Mouse (Mus musculus) gonadal fat pad, adult 2 months (tissue): ENCODE data around the gene Ten1. TPM values are rescaled to one million over a fixed set of nuclear protein-coding genes. Genes with fewer than 3 reads are reported as not detected.

ENCODE experiments used
- DNase-seq: peaks from one replicate; pipeline ENCODE4 v3.0.0-alpha.2; 2012; ENCODE audit warnings: low read depth
- polyA plus RNA-seq: library from polyadenylated mRNA; depleted of rRNA; stranded (reverse); fragments of >200 nt; gene quantifications from 2 replicates; pipeline ENCODE4 v1.2.3, GENCODE M21; 2012

Ten1 gene
- polyA plus RNA-seq, 1 experiment: 49.9 TPM

DNA sequence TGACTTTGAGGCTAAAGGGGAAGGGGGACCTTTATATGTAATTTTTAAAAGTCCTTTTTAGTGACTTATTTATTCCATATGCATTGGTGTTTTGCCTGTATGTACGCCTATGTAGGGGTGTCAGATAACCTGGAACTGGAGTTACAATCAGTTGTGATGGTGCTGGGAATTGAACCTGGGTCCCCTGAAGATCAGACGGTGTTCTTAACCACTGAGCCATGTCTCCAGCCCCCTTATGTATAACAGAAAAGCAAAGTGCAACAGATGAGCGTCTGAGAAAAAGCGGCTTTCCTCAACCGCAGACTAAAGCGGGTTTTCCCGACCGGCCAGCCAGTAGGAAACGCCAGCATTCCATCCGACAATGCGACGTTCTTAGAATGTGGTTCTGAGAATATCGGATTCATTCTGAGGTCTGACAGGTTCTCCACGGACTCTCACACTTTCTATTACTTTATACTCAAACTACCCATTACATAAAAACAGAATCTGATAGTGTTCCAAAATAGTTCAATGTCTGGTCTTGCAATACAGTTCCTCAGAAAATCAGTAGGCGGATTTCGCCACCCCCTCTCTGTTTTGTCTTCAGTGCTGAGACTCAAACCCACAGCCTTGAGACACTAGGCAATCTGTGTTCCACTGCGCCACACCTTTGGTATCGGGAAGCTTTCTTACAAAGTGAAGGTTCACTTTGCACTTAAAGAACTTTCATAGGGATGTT, 1.6 kb upstream of the Ten1 start:
- no peak for DNase-seq

DNA sequence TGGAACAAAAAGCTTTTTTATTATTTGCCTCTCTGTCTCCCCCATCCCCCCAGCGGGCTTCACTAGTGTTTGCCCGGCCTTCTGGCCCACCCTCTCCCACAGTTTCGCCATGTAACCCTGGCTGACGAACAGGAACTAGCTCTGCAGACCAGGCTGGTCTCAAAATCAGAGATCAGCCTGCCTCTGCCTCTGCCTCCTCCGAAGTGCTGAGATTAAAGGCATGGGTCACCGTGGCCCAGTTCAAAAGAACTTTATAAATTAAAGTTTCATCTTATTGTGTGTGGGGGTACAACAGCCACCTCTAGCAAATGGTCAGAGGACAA, 1.1 kb upstream of the Ten1 start:
- no peak for DNase-seq

DNA sequence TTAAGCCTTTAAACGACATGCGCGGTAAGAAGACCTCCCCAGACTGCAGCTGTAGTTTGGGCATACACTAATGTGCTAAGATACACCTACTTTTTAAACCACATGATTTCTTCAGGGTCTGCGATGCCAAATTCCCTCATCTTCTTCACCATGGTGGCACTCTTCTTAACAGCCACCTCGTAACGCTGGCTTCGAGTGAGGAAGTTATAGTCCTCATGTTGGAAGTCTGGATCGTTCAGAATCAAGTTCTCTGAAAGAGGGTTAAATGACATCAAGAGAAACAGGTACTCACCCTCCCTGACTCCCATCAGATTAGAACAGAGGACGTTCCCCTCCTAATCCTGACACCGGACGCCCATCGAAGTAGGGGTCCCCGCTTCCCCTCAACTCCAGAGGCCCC, 523 bp upstream of the Ten1 start:
- no peak for DNase-seq

DNA sequence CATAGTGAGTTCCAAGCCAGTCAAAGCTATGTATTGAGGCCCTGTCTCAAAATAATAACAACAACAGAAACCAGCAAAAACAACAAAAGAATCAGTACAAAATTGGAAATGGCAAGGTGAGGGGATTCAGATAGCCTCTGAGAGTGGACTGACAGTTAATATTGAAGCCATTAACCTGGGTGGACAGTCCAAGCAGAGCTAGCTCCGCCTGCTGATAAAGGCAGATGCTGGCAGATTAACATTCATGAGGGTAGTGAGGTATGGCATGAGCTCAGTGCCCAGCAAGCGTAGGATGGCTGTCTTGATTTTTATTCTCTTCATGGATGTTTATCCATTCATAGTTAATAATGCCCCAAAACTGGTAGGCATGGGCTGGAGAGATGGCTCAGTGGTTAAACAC, 2.5 kb downstream of the Ten1 start:
- no peak for DNase-seq

DNA sequence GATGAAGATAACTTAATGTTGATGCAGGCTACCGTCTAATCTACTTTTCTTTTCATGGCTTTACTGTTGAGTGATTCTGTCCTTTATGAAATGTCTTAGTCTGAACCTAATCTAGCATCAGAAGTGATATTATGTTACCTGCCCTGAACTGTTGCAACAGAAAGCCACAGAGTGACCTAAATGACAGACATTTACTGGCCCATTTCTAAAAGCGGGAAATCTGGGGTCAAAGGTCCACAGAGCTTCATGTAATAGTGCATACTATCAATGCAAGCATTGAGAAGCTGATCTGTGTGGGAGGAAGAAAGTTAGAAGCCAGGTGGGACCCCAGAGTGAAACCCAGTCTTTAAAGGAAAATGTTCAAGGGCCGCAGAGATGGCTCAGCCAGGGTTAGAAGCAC, 4.5 kb downstream of the Ten1 start:
- DNase-seq: no peak

DNA sequence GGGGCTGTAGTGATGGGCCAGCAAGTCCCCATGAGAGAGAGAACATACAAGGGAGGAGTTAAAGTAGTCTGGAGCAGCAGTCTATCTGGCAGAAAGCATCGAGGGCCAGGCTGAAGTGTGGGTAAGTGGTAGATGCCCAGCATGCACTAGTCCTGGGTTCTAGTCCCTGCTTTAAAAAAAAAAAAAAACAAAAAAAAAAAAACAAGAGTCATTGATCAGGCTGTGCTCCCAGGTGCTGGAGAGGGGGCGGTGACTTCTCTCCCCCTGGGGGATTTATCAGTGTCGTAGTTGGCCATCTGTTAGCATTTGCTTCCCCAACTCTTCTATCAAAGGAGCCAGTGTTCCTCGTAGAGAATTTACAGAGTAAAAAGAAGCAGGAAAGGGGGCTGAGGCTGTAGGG, 8.0 kb downstream of the Ten1 start:
- no peak for DNase-seq

DNA sequence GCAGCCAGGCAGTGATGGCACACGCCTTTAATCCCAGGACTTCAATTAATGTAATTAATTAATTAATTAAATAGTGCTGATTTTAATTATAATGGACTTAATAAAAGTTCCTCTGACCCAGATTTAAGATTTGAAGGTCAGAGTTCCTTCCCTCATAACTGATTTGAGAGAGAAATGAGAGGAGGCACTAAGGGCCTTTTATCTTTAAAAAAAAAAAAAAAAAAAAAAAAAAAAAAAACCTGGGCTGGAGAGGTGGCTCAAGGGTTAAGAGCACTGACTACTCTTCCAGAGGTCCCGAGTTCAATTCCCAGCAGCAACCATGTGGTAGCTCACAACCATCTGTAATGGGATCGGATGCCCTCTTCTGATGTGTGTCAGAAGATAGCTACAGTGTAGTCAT, 10.0 kb downstream of the Ten1 start:
- no peak for DNase-seq

DNA sequence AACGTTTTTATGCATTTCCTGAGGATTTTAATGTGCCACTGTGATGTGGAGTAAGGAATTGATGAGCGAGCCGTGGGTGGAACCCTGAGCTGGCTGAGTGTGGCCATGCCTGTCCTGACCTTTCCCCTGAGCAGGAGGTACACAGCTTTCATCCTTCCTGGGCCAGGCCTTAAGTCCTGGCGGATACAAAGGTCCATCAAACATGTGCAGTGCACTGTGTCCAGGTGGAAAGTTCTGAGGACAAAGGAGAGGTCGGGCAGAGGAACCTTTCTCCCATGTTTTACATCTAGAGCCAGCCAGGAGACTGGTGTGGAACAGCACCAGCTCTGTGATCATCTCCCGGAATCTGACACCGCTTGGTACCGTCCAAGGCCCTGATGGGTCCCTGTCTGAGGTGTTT, 10.6 kb downstream of the Ten1 start:
- no peak for DNase-seq

DNA sequence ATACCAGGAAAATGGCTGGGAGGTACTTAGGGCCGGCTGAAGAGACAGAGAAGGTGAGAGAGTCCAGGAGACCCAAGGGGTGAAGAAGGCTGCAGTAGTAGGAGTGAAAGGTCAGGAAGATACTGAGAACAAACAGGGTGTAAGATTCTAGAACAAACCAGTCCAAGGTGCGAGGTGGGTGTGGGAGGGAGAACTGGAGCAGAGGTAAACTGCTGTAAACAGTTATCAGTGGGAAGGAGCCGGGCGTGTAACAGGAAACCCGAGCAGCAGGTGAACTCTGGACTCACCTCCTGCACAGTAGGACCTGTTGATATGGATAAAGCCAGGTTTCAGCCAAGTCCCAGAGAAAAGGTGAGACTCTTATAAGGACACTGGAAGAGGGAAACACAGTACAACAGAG, 12.0 kb downstream of the Ten1 start:
- no peak for DNase-seq

DNA sequence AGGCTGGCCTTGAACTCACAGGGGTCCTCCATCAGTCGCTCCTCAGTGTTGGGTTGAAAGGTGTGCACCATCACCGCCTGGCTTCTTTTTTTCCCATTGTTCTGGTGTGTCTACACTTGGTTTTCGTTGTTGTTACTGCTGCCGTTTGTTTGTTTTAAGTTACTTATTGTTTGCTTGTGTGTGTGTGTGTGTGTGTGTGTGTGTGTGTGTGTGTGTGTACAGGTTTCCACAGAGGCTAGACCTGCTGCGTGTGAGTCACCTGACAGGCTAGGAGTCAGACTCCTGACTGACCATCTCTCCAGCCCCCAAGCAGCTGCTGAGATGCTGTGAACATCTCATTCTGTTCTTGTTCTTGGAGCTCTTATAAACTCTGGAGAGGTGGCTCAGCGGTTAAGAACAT, 14.2 kb downstream of the Ten1 start:
- no peak for DNase-seq

DNA sequence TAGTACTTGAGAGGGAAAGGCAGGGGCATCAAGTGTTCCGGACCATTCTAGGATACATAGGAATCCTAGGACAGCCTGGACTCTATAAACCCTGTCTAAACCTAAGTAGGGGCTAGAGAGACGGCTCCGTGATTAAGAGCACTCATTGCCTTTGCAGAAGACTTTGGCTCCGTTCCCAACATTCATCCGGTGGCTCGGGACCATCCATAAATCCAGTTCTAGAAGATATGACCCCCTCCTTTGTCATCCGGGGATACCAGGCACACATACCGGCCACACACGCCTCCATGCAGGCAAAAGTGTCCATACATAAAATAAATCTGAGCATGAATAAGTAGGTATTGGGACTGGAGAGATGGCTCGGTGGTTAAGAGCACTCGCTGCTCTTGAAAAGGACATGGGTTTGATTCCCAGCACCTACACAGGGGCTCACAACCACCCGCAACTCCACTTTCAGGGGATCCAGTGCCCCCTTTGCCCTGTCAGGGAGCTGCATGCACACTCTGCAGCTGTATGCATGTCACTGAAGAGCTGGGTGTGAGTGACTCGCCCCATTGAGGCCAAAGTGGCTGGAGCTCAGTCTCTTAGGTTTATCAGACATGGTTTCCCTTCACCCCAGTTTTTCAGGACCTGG, 15.3 kb downstream of the Ten1 start:
- no peak for DNase-seq

DNA sequence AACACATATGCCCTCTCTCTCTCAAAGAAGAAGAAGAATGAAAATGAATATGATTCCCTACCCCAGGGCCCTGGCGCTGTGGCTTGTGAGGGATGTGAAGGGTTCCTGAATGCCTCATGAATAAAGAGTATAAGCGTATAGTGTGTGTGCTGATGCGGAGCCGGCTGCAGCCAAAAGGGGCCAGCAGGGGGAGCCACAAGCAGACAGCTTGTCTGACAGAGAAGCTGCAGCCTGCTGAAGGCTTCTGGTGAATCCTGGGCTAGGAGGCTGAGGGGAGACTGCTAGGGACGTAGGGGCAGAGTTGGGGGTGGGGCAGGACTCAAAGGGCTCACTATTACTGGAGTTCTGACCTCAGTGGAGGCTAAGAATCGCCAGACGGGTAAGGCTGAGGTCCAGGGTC, 16.5 kb downstream of the Ten1 start:
- no peak for DNase-seq

DNA sequence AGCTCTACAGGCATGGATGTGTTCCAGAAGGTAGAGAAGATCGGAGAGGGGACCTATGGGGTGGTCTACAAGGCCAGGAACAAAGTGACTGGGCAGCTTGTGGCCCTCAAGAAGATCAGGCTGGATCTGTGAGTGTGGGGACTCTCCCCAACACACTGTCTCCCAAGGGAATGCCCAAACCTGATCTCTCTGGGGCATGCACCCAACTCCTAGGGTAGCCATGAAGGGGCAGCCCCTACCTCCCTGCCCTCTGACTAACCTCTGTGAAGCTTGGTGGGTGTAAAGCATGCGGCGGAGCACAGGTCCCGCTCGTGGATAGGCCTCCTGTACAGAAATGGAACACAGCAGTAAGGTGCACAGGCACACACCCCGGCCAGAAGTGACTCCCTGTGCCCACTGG, 17.3 kb downstream of the Ten1 start:
- DNase-seq: no peak

DNA sequence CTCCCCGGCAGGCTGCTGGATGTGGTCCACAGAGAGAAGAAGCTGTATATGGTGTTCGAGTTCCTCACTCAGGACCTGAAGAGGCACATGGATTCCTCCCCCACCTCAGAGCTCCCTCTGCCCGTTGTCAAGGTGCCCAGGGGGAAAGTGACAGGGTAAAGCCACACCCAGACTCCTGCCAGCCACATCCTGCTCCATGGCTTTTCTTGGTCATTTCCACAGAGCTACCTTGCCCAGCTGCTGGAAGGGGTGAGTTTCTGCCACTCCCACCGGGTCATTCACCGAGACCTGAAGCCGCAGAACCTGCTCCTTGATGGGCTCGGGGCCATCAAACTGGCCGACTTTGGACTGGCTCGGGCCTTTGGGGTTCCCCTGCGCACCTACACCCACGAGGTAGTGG, 17.9 kb downstream of the Ten1 start:
- no peak for DNase-seq

DNA sequence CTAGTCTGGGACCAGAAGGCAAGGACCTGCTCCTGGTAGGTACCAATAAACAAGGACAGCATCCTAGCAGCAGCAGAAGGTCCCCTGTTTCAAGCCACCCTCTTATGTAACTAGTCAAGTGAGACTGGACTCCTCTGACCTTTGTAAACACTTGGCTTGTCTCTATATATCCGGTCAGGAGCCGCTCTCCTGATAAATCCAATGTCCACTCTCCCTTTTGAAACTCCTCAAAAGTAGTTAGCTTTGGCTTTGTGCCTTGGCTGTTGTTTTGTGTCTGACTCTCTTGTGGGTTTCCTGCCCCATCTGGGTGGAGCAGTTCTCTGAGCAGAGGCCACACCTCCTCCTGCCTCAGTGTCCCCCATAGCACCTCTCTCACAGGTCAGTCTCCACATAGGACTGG, 19.6 kb downstream of the Ten1 start:
- DNase-seq: no peak

DNA sequence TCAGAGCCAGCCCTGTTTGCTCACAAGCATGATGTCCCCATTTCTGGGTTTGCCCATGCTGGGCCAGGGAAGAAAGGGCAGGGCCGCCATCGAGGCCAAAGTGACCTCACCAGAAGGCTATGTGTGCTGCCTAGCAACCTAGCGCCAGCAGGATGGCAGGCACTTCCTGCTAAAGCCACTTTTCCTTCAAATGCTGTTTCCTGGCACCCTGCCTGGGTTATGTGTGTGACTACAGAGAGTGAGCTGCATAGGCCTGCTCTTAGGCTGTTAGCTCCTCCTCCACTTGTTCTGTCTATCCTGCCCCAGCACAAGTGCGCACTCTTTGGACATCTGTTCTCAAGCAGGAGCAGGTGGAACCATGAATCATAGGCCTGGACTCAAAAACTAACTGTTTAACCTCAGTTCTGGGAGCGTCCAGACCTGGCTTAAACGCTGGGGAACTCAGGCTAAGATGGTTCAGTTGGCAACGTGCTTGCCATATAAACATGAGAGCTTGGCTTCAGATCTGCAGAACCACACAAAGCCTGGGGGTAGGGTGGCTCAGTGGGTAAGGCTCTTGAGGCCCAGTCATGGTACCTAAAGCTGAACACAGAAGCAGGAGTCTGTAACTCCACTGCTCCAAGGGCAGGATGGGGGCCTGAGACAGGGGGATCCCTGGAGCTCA, 20.2 kb downstream of the Ten1 start:
- no peak for DNase-seq

DNA sequence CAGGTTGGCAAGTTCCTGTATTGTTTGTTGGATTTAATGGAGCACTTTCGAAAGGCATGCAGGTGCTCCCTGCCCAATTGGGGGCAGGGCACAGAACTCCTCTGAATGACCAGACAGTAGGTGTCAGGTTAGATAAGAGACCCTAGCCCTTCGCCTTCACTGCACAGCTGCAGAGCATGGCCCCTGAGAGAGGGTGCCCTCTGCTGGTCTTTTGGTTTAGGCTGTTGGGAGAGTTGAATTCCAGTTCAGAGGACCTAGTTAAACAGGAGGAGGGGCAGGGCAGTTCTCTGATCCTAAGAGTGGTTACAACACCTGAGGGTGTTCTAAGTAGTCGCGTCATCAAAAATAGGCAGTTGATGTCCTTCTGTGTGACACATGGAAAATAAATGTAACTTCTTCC, 21.2 kb downstream of the Ten1 start:
- DNase-seq: no peak

DNA sequence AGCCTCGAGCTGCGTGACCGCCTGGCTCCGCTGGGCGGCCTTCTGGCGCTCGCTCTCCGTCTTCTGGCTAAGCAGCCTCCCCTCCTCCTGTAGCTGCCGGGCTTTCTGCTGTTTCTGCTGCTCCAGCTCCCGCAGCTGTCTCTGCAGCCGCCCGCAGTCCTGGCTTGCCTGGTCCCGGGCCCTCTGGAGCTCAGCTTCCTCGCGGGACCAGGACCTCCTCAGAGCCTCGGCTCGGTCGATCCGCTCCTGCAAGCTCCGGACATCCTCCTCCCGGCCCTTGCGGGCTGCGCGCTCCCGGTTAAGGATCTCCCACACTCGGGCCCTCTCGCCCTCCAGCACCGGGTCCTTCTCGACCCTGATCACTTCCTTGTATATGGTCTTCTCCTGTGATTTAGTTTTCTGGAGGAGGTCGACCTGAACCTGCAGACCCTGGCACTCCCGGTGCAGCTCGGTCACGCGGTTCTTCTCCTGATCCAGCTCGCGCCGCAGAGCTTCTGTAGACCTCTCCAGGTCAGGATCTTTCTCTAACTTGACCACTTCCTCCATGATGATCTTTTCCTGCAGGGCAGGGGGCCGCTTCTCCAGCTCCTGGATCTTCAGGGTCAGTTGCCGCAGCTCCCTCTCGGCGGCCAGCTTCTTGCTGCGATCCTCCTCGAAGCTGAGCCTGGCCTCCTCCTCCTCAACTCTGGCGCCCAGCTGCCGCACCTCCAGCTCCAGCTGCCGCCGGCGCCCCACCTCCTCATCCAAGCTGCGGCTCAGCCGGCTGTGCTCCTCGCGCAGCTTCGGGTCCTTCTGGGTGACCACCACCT, 23.5 kb downstream of the Ten1 start:
- no peak for DNase-seq

DNA sequence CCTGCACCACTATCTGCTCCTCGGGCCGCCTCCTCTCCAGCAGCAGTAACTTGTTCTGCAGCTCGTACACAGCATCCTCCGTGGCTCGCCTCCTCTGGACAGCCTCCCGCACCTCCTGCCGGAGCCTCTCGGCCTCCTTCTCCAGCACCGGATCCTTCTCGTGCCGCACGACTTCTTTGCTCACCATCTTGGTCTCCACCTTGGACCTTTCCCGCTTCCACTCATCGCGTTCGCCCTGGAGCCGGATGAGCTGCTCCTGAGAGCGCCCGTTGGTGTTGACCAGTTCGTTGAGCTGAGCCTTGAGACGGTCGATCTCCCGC, 24.0 kb downstream of the Ten1 start:
- no peak for DNase-seq

DNA sequence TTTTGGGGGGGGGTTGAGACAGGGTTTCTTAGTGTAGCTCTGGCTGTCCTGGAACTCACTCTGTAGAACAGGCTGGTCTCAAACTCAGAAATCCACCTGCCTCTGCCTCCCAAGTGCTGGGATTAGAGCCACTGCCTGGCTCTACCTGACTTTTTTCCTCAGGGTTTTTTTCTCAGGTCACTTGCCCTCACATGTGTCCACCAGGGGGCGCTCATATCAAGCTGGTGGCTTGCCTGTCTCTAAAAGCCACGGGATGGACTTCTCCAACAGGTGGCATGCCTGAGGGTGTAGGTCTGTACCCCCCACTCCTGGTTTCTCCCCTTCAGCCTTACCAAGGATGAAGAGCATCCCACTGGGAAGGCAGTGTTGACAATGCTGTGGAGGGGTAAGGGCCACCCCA, 27.8 kb downstream of the Ten1 start:
- no peak for DNase-seq

DNA sequence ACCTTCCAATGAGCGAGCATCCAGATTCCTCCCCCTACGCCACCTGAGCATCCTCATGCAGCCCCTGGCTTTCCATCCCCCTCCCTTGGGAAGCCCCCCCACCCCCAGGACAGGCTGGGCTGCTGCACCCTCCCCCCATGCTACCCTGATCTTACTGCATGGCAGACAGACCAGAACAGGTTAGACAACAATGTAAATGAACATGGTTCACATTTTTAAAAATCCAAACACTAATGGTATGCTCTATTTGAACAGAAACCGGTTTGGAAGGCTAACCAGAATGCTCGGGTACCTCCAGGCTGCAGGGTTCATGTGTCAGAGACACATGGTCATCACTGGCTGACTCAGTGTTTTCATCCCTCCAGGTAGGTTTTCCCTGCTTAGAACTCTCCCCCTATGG, 30.0 kb downstream of the Ten1 start:
- no peak for DNase-seq

DNA sequence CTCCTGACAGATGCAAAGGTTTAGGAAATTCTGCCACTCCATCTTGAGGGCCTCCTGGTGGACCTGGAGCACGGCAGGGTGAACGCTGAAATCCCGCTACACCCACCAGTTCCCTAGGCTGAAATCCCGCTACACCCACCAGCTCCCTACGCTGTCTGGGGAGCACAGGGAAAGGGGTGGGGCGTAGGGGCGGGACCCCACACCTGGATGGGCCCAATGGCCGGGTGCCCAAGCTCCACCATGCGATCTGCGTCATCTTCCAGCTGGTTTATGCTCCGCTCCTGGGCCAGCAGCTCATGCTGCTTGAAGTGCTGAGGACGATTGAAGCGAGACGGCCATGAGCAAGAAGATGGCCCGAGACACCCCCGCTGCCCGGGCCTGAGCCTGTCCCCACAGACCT, 33.8 kb downstream of the Ten1 start:
- no peak for DNase-seq

DNA sequence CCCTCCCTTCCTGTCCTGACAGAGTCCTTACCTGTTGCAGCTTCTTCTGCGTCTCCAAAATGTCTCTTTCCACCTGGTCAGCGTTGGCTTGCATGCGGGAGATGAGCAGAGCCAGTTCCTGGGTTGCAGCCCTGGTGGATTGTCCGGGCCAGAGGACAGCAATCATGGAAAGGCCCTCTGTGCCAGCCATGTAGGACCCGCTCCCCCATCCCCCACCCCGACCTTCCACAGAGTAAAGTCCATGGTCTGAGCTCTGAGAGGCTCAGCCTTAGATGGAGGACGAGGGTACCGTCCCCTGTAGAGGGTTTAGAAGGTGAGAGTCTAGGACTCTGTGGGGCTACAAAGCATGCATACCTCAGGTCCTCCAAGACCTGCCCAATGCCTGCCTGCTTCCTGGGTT, 36.2 kb downstream of the Ten1 start:
- no peak for DNase-seq
